Mouse (Mus musculus): Measurements from ENCODE around the gene Rasl12. TPM values are rescaled to one million over a fixed set of nuclear protein-coding genes. Genes with fewer than 3 reads are reported as not detected.
A peak's percentile ranks its signal among the peaks of the same experiment; 100 is the strongest.

The Rasl12 gene
- polyA plus RNA-seq, 1 experiment, result 0.05 TPM

DNA sequence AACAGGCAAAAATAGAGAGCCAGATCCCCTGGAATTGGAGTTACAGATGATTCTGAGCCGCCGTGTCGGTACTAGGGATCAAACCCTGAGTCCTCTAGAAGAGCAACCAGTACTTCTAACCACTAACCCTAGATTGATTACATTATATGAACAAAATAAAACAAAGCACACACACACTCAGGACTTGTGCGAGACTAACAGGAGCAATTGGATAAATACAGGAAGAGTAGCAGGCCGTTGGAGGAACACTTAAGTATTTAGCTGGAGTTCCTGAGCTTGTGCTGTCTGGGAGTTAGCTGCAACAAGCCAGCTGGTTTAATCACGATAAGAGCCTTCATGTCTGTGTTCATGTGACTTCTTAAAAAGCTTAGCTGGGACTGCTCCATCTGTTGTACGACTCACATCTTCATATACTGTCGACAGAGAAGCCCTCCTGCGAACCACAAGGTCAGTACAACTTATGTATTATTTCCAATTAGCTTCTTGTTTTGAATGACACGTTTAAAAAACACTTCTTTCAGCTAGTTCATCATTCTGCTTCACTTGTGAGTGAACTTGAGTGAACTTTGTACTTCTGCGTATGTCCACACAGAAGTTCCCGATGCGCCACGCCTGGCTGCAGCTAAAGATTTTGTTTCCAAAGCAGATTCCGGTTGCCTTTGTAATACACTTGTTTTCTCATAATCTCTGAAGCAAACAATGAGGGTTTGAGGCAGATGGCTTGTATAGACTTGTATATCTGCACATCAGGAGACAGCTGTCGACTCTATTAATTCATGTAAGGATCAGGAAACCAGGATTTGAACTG is 37.5 kb upstream of the Rasl12 start, which contains the start of gene Ubap1l:
TSS of gene Ubap1l (plus strand) at position 401 of the 808 bp plus-strand sequence.
- H3ac ChIP-seq (ENCODE audit: control insufficient read depth, insufficient read length, low read depth), result no peak within 1 kb of the TSS
- no peaks in the 10 kb centered on the region for H3K79me2 ChIP-seq (ENCODE audit: control insufficient read depth, insufficient read depth)
- peaks cover 37% of the 10 kb centered on the region for H3K36me3 ChIP-seq (ENCODE audit: control insufficient read depth, insufficient read depth)
- no peaks in the 10 kb centered on the region for H3K27me3 ChIP-seq (ENCODE audit: control insufficient read depth, insufficient read depth, insufficient read length)
- no peak within 1 kb of the TSS for H3K4me3 ChIP-seq (ENCODE audit: insufficient read depth, poor library complexity, severe bottlenecking)
- TF ChIP-seq CEBPB (IDR thresholded peaks at IDR 0.05; ENCODE audit: low read depth) (no peak), MYOG (IDR thresholded peaks at IDR 0.05; ENCODE audit: control insufficient read depth, extremely low read depth, insufficient read length) (no peak), USF1 (IDR thresholded peaks at IDR 0.05; ENCODE audit: low read depth) (no peak), MYOD1 (IDR thresholded peaks at IDR 0.05; ENCODE audit: control insufficient read depth, insufficient read length, low read depth) (no peak), MAX (IDR thresholded peaks at IDR 0.05) (no peak), CTCF (IDR thresholded peaks at IDR 0.05; ENCODE audit: control insufficient read depth, insufficient read depth, insufficient read length) (no peak), FOSL1 (IDR thresholded peaks at IDR 0.05; ENCODE audit: insufficient read depth, low read length, poor library complexity, severe bottlenecking) (no peak)
- H3K79me3 ChIP-seq (ENCODE audit: low read depth), result no peaks in the 10 kb centered on the region

DNA sequence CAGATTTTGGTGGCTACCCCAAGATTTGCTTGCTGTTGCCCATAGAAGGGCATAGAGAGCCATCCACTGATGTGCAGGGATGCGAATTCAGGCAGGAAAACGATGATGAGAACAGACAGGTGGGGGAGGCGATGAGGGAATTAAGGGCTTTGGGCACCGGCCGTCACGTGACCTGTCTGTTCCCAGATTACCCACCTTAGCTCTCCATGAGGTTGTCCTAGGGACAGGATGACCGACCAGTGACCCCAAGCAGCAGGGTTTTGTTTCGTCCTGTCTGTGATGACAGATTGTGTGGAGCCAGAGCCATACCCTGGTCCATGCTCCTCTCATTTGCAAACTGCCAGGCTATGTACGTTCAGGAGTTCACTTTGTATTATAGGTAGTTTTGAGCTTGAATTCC is 34.6 kb upstream of the Rasl12 start:
- H3K79me3 ChIP-seq (ENCODE audit: low read depth), result no peaks in the 10 kb centered on the region
- peaks cover 22% of the 10 kb centered on the region for H3K36me3 ChIP-seq (ENCODE audit: control insufficient read depth, insufficient read depth)
- no peak overlapping the region for H3K4me3 ChIP-seq (ENCODE audit: insufficient read depth, poor library complexity, severe bottlenecking)
- TF ChIP-seq MYOD1 (IDR thresholded peaks at IDR 0.05; ENCODE audit: control insufficient read depth, insufficient read length, low read depth), result peak; percentile 28
- TF ChIP-seq CEBPB (IDR thresholded peaks at IDR 0.05; ENCODE audit: low read depth), result no peak
- TF ChIP-seq FOSL1 (IDR thresholded peaks at IDR 0.05; ENCODE audit: insufficient read depth, low read length, poor library complexity, severe bottlenecking), result no peak
- no peak for TF ChIP-seq MAX (IDR thresholded peaks at IDR 0.05)
- no peak for TF ChIP-seq CTCF (IDR thresholded peaks at IDR 0.05; ENCODE audit: control insufficient read depth, insufficient read depth, insufficient read length)
- TF ChIP-seq MYOG (IDR thresholded peaks at IDR 0.05; ENCODE audit: control insufficient read depth, extremely low read depth, insufficient read length), result no peak
- TF ChIP-seq USF1 (IDR thresholded peaks at IDR 0.05; ENCODE audit: low read depth), result peak; percentile 46
- H3K27me3 ChIP-seq (ENCODE audit: control insufficient read depth, insufficient read depth, insufficient read length), result no peaks in the 10 kb centered on the region
- H3K79me2 ChIP-seq (ENCODE audit: control insufficient read depth, insufficient read depth), result no peaks in the 10 kb centered on the region
- H3ac ChIP-seq (ENCODE audit: control insufficient read depth, insufficient read length, low read depth), result no peak overlapping the region

DNA sequence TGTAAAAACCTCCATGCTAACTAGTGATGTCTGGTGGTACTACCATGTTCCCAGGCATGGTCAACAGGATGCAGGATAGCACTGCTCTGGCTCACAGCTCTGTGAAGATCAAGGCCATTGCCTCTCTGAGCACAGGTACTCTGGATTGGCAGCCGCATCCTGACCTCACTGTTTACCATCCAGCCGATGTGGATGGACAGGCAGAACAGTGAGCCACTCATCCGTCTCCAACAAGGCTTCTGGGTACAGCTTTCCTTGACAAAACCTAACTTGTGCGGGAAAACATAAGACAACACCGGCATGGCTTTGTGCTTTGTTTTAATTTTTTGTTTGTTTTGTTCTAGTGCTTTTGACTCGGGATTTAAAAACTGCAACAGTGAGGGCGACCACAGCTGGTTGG is 32.6 kb upstream of the Rasl12 start:
- no peaks in the 10 kb centered on the region for H3K79me2 ChIP-seq (ENCODE audit: control insufficient read depth, insufficient read depth)
- H3K79me3 ChIP-seq (ENCODE audit: low read depth), result no peaks in the 10 kb centered on the region
- no peaks in the 10 kb centered on the region for H3K27me3 ChIP-seq (ENCODE audit: control insufficient read depth, insufficient read depth, insufficient read length)
- H3K36me3 ChIP-seq (ENCODE audit: control insufficient read depth, insufficient read depth), result peaks cover 14% of the 10 kb centered on the region
- TF ChIP-seq CEBPB (IDR thresholded peaks at IDR 0.05; ENCODE audit: low read depth) (no peak), CTCF (IDR thresholded peaks at IDR 0.05; ENCODE audit: control insufficient read depth, insufficient read depth, insufficient read length) (no peak), MYOD1 (IDR thresholded peaks at IDR 0.05; ENCODE audit: control insufficient read depth, insufficient read length, low read depth) (no peak), MYOG (IDR thresholded peaks at IDR 0.05; ENCODE audit: control insufficient read depth, extremely low read depth, insufficient read length) (no peak), USF1 (IDR thresholded peaks at IDR 0.05; ENCODE audit: low read depth) (no peak), FOSL1 (IDR thresholded peaks at IDR 0.05; ENCODE audit: insufficient read depth, low read length, poor library complexity, severe bottlenecking) (no peak), MAX (IDR thresholded peaks at IDR 0.05) (no peak)
- no peak overlapping the region for H3ac ChIP-seq (ENCODE audit: control insufficient read depth, insufficient read length, low read depth)
- no peak overlapping the region for H3K4me3 ChIP-seq (ENCODE audit: insufficient read depth, poor library complexity, severe bottlenecking)

DNA sequence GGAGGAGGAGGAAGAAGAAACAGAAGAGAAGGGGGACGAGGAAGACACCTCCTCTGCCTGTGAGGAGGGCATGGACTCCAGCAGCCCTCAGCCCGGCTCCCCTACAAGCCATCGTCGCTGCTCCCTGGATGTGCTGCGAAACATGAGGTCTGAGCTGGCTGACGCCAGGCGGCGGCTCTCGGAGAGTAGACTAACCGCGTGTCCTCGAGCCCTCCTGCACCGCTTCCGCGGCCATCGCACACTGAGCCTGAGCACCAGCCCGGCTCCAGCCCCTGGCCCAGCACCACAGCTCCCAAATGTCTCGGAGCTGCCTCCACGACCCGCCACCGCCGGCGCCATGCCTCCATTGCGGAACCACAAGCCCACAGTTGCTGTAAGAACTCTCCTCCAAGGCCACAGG is 26.6 kb upstream of the Rasl12 start:
- no peak overlapping the region for H3K4me3 ChIP-seq (ENCODE audit: insufficient read depth, poor library complexity, severe bottlenecking)

DNA sequence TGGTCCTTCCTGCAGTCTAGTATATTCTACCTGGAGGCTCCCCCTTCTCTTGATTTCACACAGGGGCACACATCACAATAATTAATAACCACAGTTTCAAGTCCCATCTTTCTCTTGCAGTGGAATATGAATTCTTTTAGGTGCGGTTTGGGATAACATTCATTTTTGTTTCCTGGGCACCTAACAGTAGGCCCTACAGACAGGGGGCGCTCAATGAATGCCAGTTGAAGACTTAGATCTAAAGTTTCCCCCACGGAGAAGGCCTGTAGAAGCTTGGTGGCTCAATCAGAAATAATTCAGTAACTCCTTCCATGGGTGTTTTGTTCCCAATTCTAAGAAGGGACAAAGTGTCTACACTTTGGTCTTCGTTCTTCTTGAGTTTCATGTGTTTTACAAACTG is 25.9 kb upstream of the Rasl12 start:
- H3ac ChIP-seq (ENCODE audit: control insufficient read depth, insufficient read length, low read depth), result no peak overlapping the region
- H3K27me3 ChIP-seq (ENCODE audit: control insufficient read depth, insufficient read depth, insufficient read length), result no peaks in the 10 kb centered on the region
- TF ChIP-seq USF1 (IDR thresholded peaks at IDR 0.05; ENCODE audit: low read depth) (no peak), CEBPB (IDR thresholded peaks at IDR 0.05; ENCODE audit: low read depth) (no peak), MYOG (IDR thresholded peaks at IDR 0.05; ENCODE audit: control insufficient read depth, extremely low read depth, insufficient read length) (no peak), MYOD1 (IDR thresholded peaks at IDR 0.05; ENCODE audit: control insufficient read depth, insufficient read length, low read depth) (no peak), MAX (IDR thresholded peaks at IDR 0.05) (no peak)
- H3K36me3 ChIP-seq (ENCODE audit: control insufficient read depth, insufficient read depth), result no peaks in the 10 kb centered on the region
- H3K79me2 ChIP-seq (ENCODE audit: control insufficient read depth, insufficient read depth), result no peaks in the 10 kb centered on the region
- no peaks in the 10 kb centered on the region for H3K79me3 ChIP-seq (ENCODE audit: low read depth)
- H3K4me3 ChIP-seq (ENCODE audit: insufficient read depth, poor library complexity, severe bottlenecking), result no peak overlapping the region

More for the DNA sequence above, 26.6 kb upstream of the Rasl12 start:
- Histone ChIP-seq H3K79me3 (ENCODE audit: low read depth) (no peaks in the 10 kb centered on the region), H3ac (ENCODE audit: control insufficient read depth, insufficient read length, low read depth) (no peak overlapping the region), H3K36me3 (ENCODE audit: control insufficient read depth, insufficient read depth) (no peaks in the 10 kb centered on the region), H3K27me3 (ENCODE audit: control insufficient read depth, insufficient read depth, insufficient read length) (no peaks in the 10 kb centered on the region), H3K79me2 (ENCODE audit: control insufficient read depth, insufficient read depth) (no peaks in the 10 kb centered on the region)
- TF ChIP-seq CTCF (IDR thresholded peaks at IDR 0.05; ENCODE audit: control insufficient read depth, insufficient read depth, insufficient read length) (no peak), FOSL1 (IDR thresholded peaks at IDR 0.05; ENCODE audit: insufficient read depth, low read length, poor library complexity, severe bottlenecking) (no peak), CEBPB (IDR thresholded peaks at IDR 0.05; ENCODE audit: low read depth) (no peak), USF1 (IDR thresholded peaks at IDR 0.05; ENCODE audit: low read depth) (no peak), MAX (IDR thresholded peaks at IDR 0.05) (no peak), MYOD1 (IDR thresholded peaks at IDR 0.05; ENCODE audit: control insufficient read depth, insufficient read length, low read depth) (no peak), MYOG (IDR thresholded peaks at IDR 0.05; ENCODE audit: control insufficient read depth, extremely low read depth, insufficient read length) (no peak)

All from C2C12 (cell line).